In genomic region chr2:121675136-121675535, GRCm38 (mm10) we compare ENCODE assay signal across 23 mouse cellular contexts.
DNase-seq lines count a peak whose midpoint lies in the region; ATAC-seq and TF ChIP-seq lines count a peak whose summit lies in the region.
"Had no signal": no experiment of that assay in that cellular context is flagged by ENCODE, and none has a peak within 500 bp of the region (broad histone marks: within the 10 kb centered on the region; RNA-seq: fewer than 3 reads in every experiment).

No protein-coding gene starts in this region.

- DNase-seq in adrenal gland, adult 8-10 months = peak; percentile 58
- no peak for DNase-seq in adrenal gland, postnatal 4 days (ENCODE audit: low spot score in 2 of 2)
- peak; percentile 51 to 55 for DNase-seq in heart, adult 18-20 months
- DNase-seq in heart, postnatal 4 days = no peak
- peak; percentile 5 to 29 for DNase-seq in heart, adult 9 months (ENCODE audit: low spot score in 2 of 2)
- DNase-seq in right cerebral cortex, postnatal 14 days = no peak
- DNase-seq: cerebellum, adult 11-12 months; cerebellum, adult 9-10 months; cerebellum, postnatal 14 days; forebrain, postnatal 0 days; gastrocnemius, postnatal 36 days; kidney, adult 2 months had no signal

- H3K4me1 ChIP-seq in heart, embryonic 11.5 days (ENCODE audit: control insufficient read depth, insufficient read depth, low read length) = peaks cover 5% of the 10 kb centered on the region; the same call in 1 of the 2 replicates
- peaks cover 10% of the 10 kb centered on the region for H3K4me1 ChIP-seq in cortical plate, adult 2 months (ENCODE audit: control insufficient read depth, insufficient read depth, low read length)
- H3K4me1 ChIP-seq: embryonic facial prominence, embryonic 12.5 days; embryonic facial prominence, embryonic 15.5 days had no signal

- no peak for ATAC-seq in heart, embryonic 11.5 days (replicated peaks; ENCODE audit: insufficient number of reproducible peaks, low FRiP score, low TSS enrichment)
- ATAC-seq: activated CD4-positive, CD25-positive, alpha-beta regulatory T cell, adult 4 months; CD4-positive, CD25-positive, alpha-beta regulatory T cell, adult 4 months; forebrain, embryonic 14.5 days; forebrain, postnatal 0 days; intestine, postnatal 0 days had no signal

- TF ChIP-seq POLR2A in cortical plate, adult 2 months (IDR thresholded peaks at IDR 0.05; ENCODE audit: extremely low read depth, insufficient read depth, low read length) = no peak

- H3K4me3 ChIP-seq in heart, embryonic 11.5 days (ENCODE audit: low read depth, low read length) = no peak overlapping the region
- H3K4me3 ChIP-seq in cortical plate, adult 2 months (ENCODE audit: insufficient read depth, low read length) = no peak overlapping the region
- H3K4me3 ChIP-seq: embryonic facial prominence, embryonic 12.5 days; embryonic facial prominence, embryonic 15.5 days; heart, embryonic 15.5 days; hindbrain, embryonic 12.5 days; hindbrain, embryonic 15.5 days had no signal

- no peak overlapping the region for H3K27ac ChIP-seq in heart, embryonic 11.5 days (ENCODE audit: low read depth, low read length)
- H3K27ac ChIP-seq in cortical plate, adult 2 months (ENCODE audit: insufficient read depth, low read length) = 0 out of 2 replicates have a peak overlapping the region, but pooled peaks have one; percentile 4
- H3K27ac ChIP-seq: embryonic facial prominence, embryonic 12.5 days; embryonic facial prominence, embryonic 15.5 days; heart, embryonic 15.5 days; hindbrain, embryonic 12.5 days; hindbrain, embryonic 15.5 days had no signal

- H3K9me3 ChIP-seq in heart, embryonic 11.5 days (replicated peaks; ENCODE audit: control insufficient read depth, low read length) = no peaks in the 10 kb centered on the region
- H3K9me3 ChIP-seq: embryonic facial prominence, embryonic 12.5 days; embryonic facial prominence, embryonic 15.5 days; heart, embryonic 15.5 days; hindbrain, embryonic 12.5 days; hindbrain, embryonic 15.5 days had no signal

- no peaks in the 10 kb centered on the region for H3K36me3 ChIP-seq in heart, embryonic 11.5 days (ENCODE audit: control insufficient read depth, insufficient read depth, low read length)
- H3K36me3 ChIP-seq: embryonic facial prominence, embryonic 12.5 days; embryonic facial prominence, embryonic 15.5 days; heart, embryonic 15.5 days; hindbrain, embryonic 12.5 days; hindbrain, embryonic 15.5 days had no signal

- 72% methylated on average over 3 of the region's 3 CpGs for WGBS in heart, embryonic 11.5 days (ENCODE audit: insufficient replicate concordance)

- H3K4me2 ChIP-seq in heart, embryonic 11.5 days = no peak overlapping the region
- H3K4me2 ChIP-seq: embryonic facial prominence, embryonic 12.5 days; embryonic facial prominence, embryonic 15.5 days; heart, embryonic 15.5 days; hindbrain, embryonic 12.5 days; hindbrain, embryonic 15.5 days had no signal

- TF ChIP-seq CTCF in cortical plate, adult 2 months (IDR thresholded peaks at IDR 0.05; ENCODE audit: extremely low read depth, insufficient read depth, low read length) = no peak

- no peaks in the 10 kb centered on the region for H3K27me3 ChIP-seq in heart, embryonic 11.5 days (ENCODE audit: control insufficient read depth, insufficient read depth, low read length)
- H3K27me3 ChIP-seq: embryonic facial prominence, embryonic 12.5 days; embryonic facial prominence, embryonic 15.5 days; heart, embryonic 15.5 days; hindbrain, embryonic 12.5 days; hindbrain, embryonic 15.5 days had no signal

- no peak overlapping the region for H3K9ac ChIP-seq in heart, embryonic 11.5 days (ENCODE audit: low read depth, low read length)
- H3K9ac ChIP-seq: embryonic facial prominence, embryonic 12.5 days; embryonic facial prominence, embryonic 15.5 days; forebrain, postnatal 0 days; heart, embryonic 15.5 days; hindbrain, embryonic 12.5 days; hindbrain, embryonic 15.5 days had no signal

Comparison
In these comparisons a context has a peak if more than half of its experiments do, and no peak if none do; other contexts are left out.
1. DNase-seq: peak in adrenal gland, adult 8-10 months (single experiment), heart, adult 18-20 months (2 of 2) and heart, adult 9 months (2 of 2); none in adrenal gland, postnatal 4 days (0 of 2), heart, postnatal 4 days (single experiment) and right cerebral cortex, postnatal 14 days (single experiment).